Mouse (Mus musculus) neutrophil, adult 83 days (primary cell): Measurements from ENCODE around the gene Ubxn11. TPM values are rescaled to one million over a fixed set of nuclear protein-coding genes. Genes with fewer than 3 reads are reported as not detected.

Source experiments
- total RNA-seq, 2 experiments: library from RNA; stranded (reverse); gene quantifications; one replicate each; pipeline ENCODE4 v1.2.4; 2023

Gene Ubxn11
- total RNA-seq, result 1 to 10 TPM; 5.0 to 8.1 TPM

GRCm38 (mm10) chr4:134101979-134102741 is at the start of gene Ubxn11:
Gene Ubxn11, plus strand, starts transcription at chr4:134102570.

GRCm38 (mm10) chr4:134053538-134053937 is 48.8 kb upstream of the Ubxn11 start, which contains the start of gene Zfp683:
Gene Zfp683, plus strand, starts transcription at chr4:134053838.

GRCm38 (mm10) chr4:134060135-134060865 is 42.1 kb upstream of the Ubxn11 start, which contains the start of gene Crybg2:
Gene Crybg2, plus strand, starts transcription at chr4:134060815.

GRCm38 (mm10) chr4:134094923-134095547 is 7.3 kb upstream of the Ubxn11 start, which contains the start of gene Cd52:
Gene Cd52, minus strand, starts transcription at chr4:134095082.

GRCm38 (mm10) chr4:134128221-134128982 is 26.0 kb downstream of the Ubxn11 start, which contains the start of gene Sh3bgrl3:
Gene Sh3bgrl3, minus strand, starts transcription at chr4:134128789.

Other genes with a start within 250 kb of the Ubxn11 start
- 100 to 1,000 TPM; 253 to 272 TPM for gene Rps6ka1, start 214.8 kb upstream of the Ubxn11 start, total RNA-seq
- gene Hmgn2, start 133.9 kb upstream of the Ubxn11 start, total RNA-seq, result 1,000 to 10,000 TPM; 1,319 to 1,440 TPM
- gene Dhdds, start 101.7 kb upstream of the Ubxn11 start, total RNA-seq, result 10 to 100 TPM; 65.1 to 68.3 TPM
- gene Lin28a, start 83.7 kb upstream of the Ubxn11 start, total RNA-seq, result 10 to 100 TPM; 48.0 to 51.8 TPM
- gene Zfp683, start 48.7 kb upstream of the Ubxn11 start, total RNA-seq, result not detected
- gene Crybg2, start 41.8 kb upstream of the Ubxn11 start, total RNA-seq, result under 1 TPM in 1 of 2 experiments, not detected in 1; 0.59 TPM
- gene Cd52, start 7.5 kb upstream of the Ubxn11 start, total RNA-seq, result 1,000 to 10,000 TPM; 1,531 to 1,665 TPM
- gene Sh3bgrl3, start 26.2 kb downstream of the Ubxn11 start, total RNA-seq, result 100 to 1,000 TPM; 911 to 950 TPM
- 10 to 100 TPM; 17.4 to 17.6 TPM for gene Cep85, start 84.5 kb downstream of the Ubxn11 start, total RNA-seq
- gene Gm7534, start 100.4 kb downstream of the Ubxn11 start, total RNA-seq, result not detected
- gene Catsper4, start 124.8 kb downstream of the Ubxn11 start, total RNA-seq, result not detected
- not detected for gene Cnksr1, start 135.8 kb downstream of the Ubxn11 start, total RNA-seq
- gene E130218I03Rik, start 141.1 kb downstream of the Ubxn11 start, total RNA-seq, result not detected
- gene Zfp593, start 143.0 kb downstream of the Ubxn11 start, total RNA-seq, result 1 to 10 TPM; 5.9 to 6.1 TPM
- gene Gm30191, start 144.4 kb downstream of the Ubxn11 start, total RNA-seq, result not detected
- gene Grrp1, start 151.5 kb downstream of the Ubxn11 start, total RNA-seq, result 1 to 10 TPM in 1 of 2 experiments, not detected in 1; 1.5 TPM
- gene Pdik1l, start 185.3 kb downstream of the Ubxn11 start, total RNA-seq, result 10 to 100 TPM; 15.1 to 17.7 TPM
- gene Trim63, start 212.6 kb downstream of the Ubxn11 start, total RNA-seq, result not detected
- gene Slc30a2, start 240.6 kb downstream of the Ubxn11 start, total RNA-seq, result under 1 TPM; 0.20 to 0.22 TPM